Mouse (Mus musculus): Measurements from ENCODE around the gene Dhrs1.

Dhrs1 gene

GRCm38 (mm10) chr14:55721700-55722437 is 23.6 kb downstream of the Dhrs1 start, which contains the start of gene Rabggta:
Gene Rabggta, minus strand, starts transcription at chr14:55722263.
- peak; percentile 86 for DNase-seq (ENCODE audit: low read depth, low spot score)

- no peak for DNase-seq (ENCODE audit: low read depth, low spot score)
These were observed 24.4 kb downstream of the Dhrs1 start for GRCm38 (mm10) chr14:55721076-55721475.

- DNase-seq (ENCODE audit: low read depth, low spot score): no peak
These were observed 24.8 kb downstream of the Dhrs1 start for GRCm38 (mm10) chr14:55720666-55721065.

GRCm38 (mm10) chr14:55719737-55720136 is 25.8 kb downstream of the Dhrs1 start:
- no peak for DNase-seq (ENCODE audit: low read depth, low spot score)

GRCm38 (mm10) chr14:55716884-55717283 is 28.6 kb downstream of the Dhrs1 start:
- no peak for DNase-seq (ENCODE audit: low read depth, low spot score)

GRCm38 (mm10) chr14:55716271-55716670 is 29.2 kb downstream of the Dhrs1 start:
- no peak for DNase-seq (ENCODE audit: low read depth, low spot score)

- DNase-seq (ENCODE audit: low read depth, low spot score): no peak
These were observed 30.6 kb downstream of the Dhrs1 start for GRCm38 (mm10) chr14:55714893-55715292.

GRCm38 (mm10) chr14:55713729-55714122 is 31.8 kb downstream of the Dhrs1 start, which contains the start of gene Tgm1:
Gene Tgm1, minus strand, starts transcription at chr14:55713926.
- no peak for DNase-seq (ENCODE audit: low read depth, low spot score)

GRCm38 (mm10) chr14:55713007-55713728 is 32.3 kb downstream of the Dhrs1 start:
- no peak for DNase-seq (ENCODE audit: low read depth, low spot score)

GRCm38 (mm10) chr14:55711786-55712185 is 33.7 kb downstream of the Dhrs1 start:
- no peak for DNase-seq (ENCODE audit: low read depth, low spot score)

GRCm38 (mm10) chr14:55709509-55709908 is 36.0 kb downstream of the Dhrs1 start:
- DNase-seq (ENCODE audit: low read depth, low spot score): no peak

- no peak for DNase-seq (ENCODE audit: low read depth, low spot score)
These were observed 38.1 kb downstream of the Dhrs1 start for GRCm38 (mm10) chr14:55707397-55707796.

- no peak for DNase-seq (ENCODE audit: low read depth, low spot score)
These were observed 39.4 kb downstream of the Dhrs1 start for GRCm38 (mm10) chr14:55706051-55706600.

- DNase-seq (ENCODE audit: low read depth, low spot score): no peak
These were observed 42.7 kb downstream of the Dhrs1 start for GRCm38 (mm10) chr14:55702761-55703160.

- DNase-seq (ENCODE audit: low read depth, low spot score): no peak
These were observed 44.4 kb downstream of the Dhrs1 start for GRCm38 (mm10) chr14:55701131-55701530.

GRCm38 (mm10) chr14:55697226-55697625 is 48.3 kb downstream of the Dhrs1 start:
- no peak for DNase-seq (ENCODE audit: low read depth, low spot score)

- DNase-seq (ENCODE audit: low read depth, low spot score): no peak
These were observed 56.1 kb downstream of the Dhrs1 start for GRCm38 (mm10) chr14:55689433-55689832.
